Mouse (Mus musculus): ENCODE data around the gene Dpagt1.

DNA sequence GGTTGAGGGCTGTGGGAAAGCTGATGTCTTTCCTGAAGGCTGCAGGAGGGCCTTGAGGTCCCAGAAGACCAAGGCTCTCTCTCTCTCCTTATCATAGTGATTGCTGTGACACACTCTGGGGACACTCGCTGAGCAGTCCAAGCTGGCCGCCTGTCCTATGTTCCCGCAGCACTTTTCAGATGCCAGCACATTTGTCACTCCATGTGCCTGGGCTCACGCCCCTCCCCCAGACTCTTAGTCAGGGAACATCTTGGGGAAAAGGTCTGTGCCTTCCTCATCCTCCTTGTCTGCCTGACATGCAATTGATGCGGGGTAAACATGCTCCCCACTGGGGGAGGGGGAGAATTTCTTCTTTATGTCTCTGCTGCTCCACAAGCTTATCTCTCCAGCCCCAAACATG is 42.6 kb upstream of the Dpagt1 start:
- TF ChIP-seq CTCF (IDR thresholded peaks at IDR 0.05; ENCODE audit: extremely low read depth, insufficient read depth, insufficient read length, insufficient replicate concordance), result no peak
- no peak for TF ChIP-seq POLR2A (IDR thresholded peaks at IDR 0.05; ENCODE audit: low read depth, low read length)
